Mouse (Mus musculus): ENCODE results near the gene BC030867. TPM values are rescaled to one million over a fixed set of nuclear protein-coding genes. Genes with fewer than 3 reads are reported as not detected.

BC030867 gene
- polyA plus RNA-seq (2015; fragmentation: Nextera tagmentation; extraction: Ambion mirVana): 19.9 and 20.4 TPM in 2 replicates

DNA sequence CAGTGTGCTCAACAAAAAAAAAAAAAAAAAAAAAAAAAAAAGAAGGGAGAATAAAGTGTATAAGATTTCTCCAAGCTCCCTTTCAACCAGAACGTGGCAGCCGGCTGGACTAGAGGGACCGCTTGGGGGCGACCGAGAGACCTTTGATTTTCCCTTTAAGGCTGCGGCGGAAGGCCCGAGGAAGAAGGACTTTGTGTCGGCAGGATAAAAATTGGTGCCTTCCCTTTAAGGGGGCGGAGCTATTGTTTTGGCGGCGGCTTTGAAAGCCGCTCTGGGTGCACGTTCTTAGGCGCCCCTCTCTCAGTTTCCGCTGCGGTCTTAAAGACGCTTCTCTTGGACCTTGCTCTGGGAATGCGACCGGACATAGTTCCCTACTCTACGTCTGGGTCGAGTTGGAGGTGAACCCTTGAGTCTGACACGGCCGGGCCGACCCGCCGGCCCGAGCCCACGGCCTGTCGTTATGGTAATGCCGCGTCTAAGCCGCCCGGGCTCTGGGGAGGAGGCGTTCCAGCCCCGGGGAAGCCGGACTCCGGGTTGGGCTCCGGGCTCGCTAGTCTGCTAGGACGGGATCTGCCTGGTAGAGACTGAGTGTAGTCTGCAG is at the start of gene BC030867:
Gene BC030867 (plus strand): TSS at position 253 of the 601 bp plus-strand sequence.
- peak within 1 kb of the TSS; percentile 86 for H3K4me2 ChIP-seq
- peaks cover 30% of the 10 kb centered on the region for H3K4me1 ChIP-seq
- H3K9ac ChIP-seq: peak within 1 kb of the TSS; percentile 70
- peaks cover 8% of the 10 kb centered on the region for H3K36me3 ChIP-seq
- H3K4me3 ChIP-seq: peak within 1 kb of the TSS; percentile 67
- WGBS: under 1% methylated on average over 41 of the region's 41 CpGs
- H3K27me3 ChIP-seq: no peaks in the 10 kb centered on the region
- H3K27ac ChIP-seq: peak within 1 kb of the TSS; percentile 55
- no peaks in the 10 kb centered on the region for H3K9me3 ChIP-seq
- peak; percentile 60 for ATAC-seq (ENCODE audit: borderline replicate concordance, extremely low read depth, low FRiP score, low TSS enrichment)

DNA sequence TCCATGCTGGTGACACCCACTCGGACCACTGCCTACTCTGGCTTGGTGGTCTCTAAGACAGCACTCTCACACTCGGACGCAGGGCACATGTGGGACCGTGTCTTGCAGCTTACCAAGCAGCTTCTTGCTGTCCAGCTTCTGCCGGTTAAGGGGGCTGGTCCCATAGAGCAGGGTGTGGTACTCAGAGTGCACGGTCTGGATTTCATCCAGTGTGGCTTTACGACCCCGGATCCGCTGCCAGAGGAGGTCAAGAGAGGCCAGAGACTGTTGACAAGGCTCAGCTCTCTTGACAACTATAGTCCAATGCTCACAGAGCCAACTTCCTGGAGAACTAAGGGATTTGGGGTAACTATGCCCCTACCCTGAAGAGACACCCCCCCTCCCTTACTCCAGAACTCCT is 48.8 kb upstream of the BC030867 start:
- no peak overlapping the region for H3K4me3 ChIP-seq
- ATAC-seq (ENCODE audit: borderline replicate concordance, extremely low read depth, low FRiP score, low TSS enrichment): no peak
- no peaks in the 10 kb centered on the region for H3K9me3 ChIP-seq
- no peak overlapping the region for H3K9ac ChIP-seq
- WGBS: 52% methylated on average over 9 of the region's 9 CpGs
- H3K27ac ChIP-seq: no peak overlapping the region
- H3K36me3 ChIP-seq: peaks cover 94% of the 10 kb centered on the region
- H3K27me3 ChIP-seq: no peaks in the 10 kb centered on the region
- no peak overlapping the region for H3K4me2 ChIP-seq
- peaks cover 8% of the 10 kb centered on the region; the same call in 1 of the 2 replicates for H3K4me1 ChIP-seq

DNA sequence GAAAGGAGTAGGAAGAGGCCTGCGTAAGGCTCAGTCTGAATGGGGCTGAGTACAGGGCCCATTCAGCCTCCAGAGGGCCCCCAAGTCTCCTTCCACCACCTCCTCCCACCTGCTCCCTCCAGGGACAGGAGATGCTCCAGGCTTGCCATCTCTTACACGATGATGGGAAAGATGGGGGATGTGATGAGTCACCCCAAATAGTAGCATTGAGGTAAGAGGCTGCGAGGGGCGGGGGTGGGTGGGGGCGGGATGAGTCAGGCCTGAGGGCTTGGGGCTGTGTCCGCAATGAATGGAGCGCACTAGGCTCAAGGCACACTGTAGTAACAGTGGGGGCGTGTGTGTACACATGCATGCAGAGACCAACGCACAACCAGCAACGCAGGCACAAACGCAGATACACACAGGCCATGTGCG is 47.3 kb upstream of the BC030867 start:
- Histone ChIP-seq H3K4me3 (no peak overlapping the region), H3K36me3 (peaks cover 89% of the 10 kb centered on the region), H3K27ac (no peak overlapping the region), H3K4me2 (no peak overlapping the region), H3K4me1 (peaks cover 1% of the 10 kb centered on the region; the same call in 1 of the 2 replicates), H3K9me3 (no peaks in the 10 kb centered on the region), H3K9ac (no peak overlapping the region), H3K27me3 (no peaks in the 10 kb centered on the region)
- ATAC-seq (ENCODE audit: borderline replicate concordance, extremely low read depth, low FRiP score, low TSS enrichment): no peak
- 80% methylated on average over 12 of the region's 12 CpGs for WGBS

DNA sequence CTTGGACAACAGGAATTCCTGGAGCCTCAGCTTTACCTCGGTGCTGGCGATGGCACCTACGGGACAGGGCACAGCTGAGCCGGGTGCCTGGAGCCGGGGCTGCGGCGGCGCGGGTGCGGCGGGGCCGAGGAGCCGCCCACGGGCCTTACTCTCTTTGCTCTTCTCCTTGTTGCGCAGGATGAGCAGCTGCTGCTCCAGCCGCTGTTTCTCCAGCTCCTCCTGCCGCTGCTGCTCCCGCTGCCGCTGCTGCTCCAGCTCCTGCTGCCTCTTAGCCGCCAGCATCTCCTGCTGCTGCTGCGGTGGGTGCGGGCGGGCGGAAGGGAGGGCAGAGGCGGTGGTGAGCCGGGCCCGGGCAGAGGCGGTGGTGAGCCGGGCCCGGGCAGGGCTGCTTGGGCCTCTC is 42.2 kb upstream of the BC030867 start:
- Histone ChIP-seq H3K27me3 (no peaks in the 10 kb centered on the region), H3K36me3 (peaks cover 43% of the 10 kb centered on the region), H3K4me2 (no peak overlapping the region), H3K9ac (no peak overlapping the region), H3K4me1 (peaks cover 48% of the 10 kb centered on the region), H3K27ac (no peak overlapping the region), H3K4me3 (no peak overlapping the region), H3K9me3 (no peaks in the 10 kb centered on the region)
- 64% methylated on average over 26 of the region's 30 CpGs for WGBS
- ATAC-seq (ENCODE audit: borderline replicate concordance, extremely low read depth, low FRiP score, low TSS enrichment): no peak

DNA sequence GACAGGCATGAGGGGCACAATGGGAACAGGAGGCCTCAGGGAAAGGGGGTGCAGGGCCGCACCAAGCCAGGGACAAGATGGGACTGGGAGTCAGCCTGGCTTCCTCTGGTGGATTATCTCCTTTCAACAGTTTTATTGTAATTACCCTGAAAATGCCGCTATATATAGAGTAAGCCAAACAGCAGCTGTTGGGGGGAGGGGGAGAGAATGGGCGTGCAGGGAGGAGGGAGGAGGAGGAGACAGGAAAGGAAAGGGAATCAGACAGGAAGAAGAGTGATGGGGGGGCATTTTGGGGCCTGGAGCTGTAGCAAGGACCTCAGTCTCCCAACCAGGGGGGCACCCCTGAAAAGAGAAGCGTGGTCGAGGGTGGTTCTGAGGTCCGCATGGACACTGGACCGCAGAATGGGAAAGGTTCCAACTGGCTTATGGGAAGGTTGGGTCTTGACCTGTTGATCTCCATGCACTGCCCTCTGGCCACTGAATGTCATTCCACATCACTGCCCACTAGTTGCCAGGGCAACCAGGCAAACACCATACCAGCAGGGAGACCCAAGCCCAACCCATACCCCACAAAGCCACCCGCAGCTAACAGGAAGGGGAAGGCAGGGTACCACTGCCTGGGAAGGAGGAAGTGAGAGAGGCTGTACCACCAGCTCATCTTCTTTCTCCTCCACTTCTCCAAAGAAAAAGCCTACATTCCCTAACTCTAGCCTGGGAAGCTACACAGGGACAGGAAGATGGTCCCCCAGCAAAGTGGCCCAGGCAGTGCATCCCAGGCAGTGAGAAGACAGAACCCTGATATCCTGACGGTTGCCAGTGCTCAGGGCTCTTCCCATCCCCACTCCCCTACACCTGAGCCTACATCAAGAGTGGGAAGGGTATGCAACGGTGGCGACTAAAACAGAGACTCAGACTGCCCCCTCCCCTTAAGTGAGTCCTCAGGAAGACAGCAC is 40.6 kb upstream of the BC030867 start:
- peak overlapping the region; percentile 34 for H3K4me2 ChIP-seq
- 40% methylated on average over 11 of the region's 11 CpGs for WGBS
- H3K4me1 ChIP-seq: peaks cover 61% of the 10 kb centered on the region
- H3K27me3 ChIP-seq: no peaks in the 10 kb centered on the region
- H3K27ac ChIP-seq: peak overlapping the region; percentile 77
- H3K36me3 ChIP-seq: peaks cover 27% of the 10 kb centered on the region
- no peaks in the 10 kb centered on the region for H3K9me3 ChIP-seq
- 0 out of 2 replicates have a peak, but pooled peaks have one; percentile 8 for ATAC-seq (ENCODE audit: borderline replicate concordance, extremely low read depth, low FRiP score, low TSS enrichment)
- H3K4me3 ChIP-seq: no peak overlapping the region
- peak overlapping the region; percentile 27 for H3K9ac ChIP-seq

DNA sequence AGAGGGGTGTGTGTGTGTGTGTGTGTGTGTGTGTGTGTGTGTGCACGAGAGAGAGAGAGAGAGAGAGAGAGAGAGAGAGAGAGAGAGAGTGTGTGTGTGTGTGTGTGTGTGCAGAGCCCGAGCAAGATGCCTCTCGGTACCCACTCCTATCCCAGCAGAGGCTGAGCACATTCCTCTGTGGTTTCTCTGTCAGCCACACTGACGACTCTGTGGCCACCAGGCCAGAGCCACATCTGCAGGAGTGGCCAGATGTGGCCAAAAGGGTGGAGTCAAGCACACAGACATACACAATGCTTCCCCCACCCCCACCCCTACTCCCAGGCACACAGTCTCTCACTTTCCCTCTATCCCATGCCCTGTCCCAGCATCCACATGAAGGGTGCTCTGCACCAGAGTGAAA is 39.8 kb upstream of the BC030867 start:
- Histone ChIP-seq H3K9ac (no peak overlapping the region), H3K36me3 (peaks cover 21% of the 10 kb centered on the region), H3K4me2 (no peak overlapping the region), H3K9me3 (no peaks in the 10 kb centered on the region), H3K27me3 (no peaks in the 10 kb centered on the region), H3K27ac (peak overlapping the region; percentile 77; the same call in 1 of the 2 replicates), H3K4me3 (no peak overlapping the region), H3K4me1 (peaks cover 67% of the 10 kb centered on the region)
- no CpG with 5 or more reads among the region's 4 CpGs for WGBS
- ATAC-seq (ENCODE audit: borderline replicate concordance, extremely low read depth, low FRiP score, low TSS enrichment): no peak

DNA sequence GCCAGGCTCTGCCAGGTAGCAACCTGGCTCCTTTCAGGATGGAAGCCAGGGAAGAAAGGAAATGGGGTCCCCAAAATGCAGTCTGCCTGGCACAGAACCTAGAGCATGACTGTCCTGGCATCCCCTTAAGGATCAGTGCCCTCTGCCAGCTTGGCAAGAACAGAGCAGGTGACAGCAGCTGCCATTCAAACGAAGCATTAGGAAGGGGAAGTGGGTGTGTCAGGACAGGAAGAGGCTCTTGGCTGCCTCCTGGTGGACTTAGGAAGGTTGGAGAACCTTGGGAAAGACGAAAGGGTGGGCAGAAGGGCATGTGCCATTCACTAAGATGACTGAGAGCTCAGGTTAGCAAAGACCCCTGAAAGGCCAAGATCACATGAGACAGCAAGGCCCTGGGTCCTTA is 38.9 kb upstream of the BC030867 start:
- H3K4me1 ChIP-seq: peaks cover 76% of the 10 kb centered on the region
- no peak overlapping the region for H3K27ac ChIP-seq
- H3K36me3 ChIP-seq: peaks cover 13% of the 10 kb centered on the region; the same call in 1 of the 2 replicates
- no peak overlapping the region for H3K9ac ChIP-seq
- no peak for ATAC-seq (ENCODE audit: borderline replicate concordance, extremely low read depth, low FRiP score, low TSS enrichment)
- H3K4me3 ChIP-seq: no peak overlapping the region
- no peaks in the 10 kb centered on the region for H3K27me3 ChIP-seq
- 42% methylated on average over 2 of the region's 2 CpGs for WGBS
- no peaks in the 10 kb centered on the region for H3K9me3 ChIP-seq
- H3K4me2 ChIP-seq: no peak overlapping the region

DNA sequence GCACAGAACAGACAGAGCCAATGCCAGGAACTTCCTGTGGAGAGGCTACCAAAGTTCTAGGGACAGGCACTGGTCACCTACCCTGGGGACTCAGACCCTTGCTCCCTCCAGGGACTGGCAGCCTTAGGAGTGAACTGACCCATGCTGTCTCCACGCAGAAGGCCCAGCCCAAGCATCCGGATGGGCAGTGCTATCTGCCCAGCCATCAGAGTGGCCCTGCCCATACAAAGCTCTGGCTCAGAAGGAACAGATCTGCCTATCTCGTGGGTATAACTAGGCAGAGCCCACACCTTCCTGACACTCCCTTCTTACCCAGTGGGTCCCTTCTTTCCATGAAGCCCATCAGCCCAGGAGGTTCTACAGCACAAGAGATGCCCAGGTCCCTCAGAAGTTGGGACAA is 38.5 kb upstream of the BC030867 start:
- H3K27ac ChIP-seq: no peak overlapping the region
- H3K9me3 ChIP-seq: no peaks in the 10 kb centered on the region
- H3K4me2 ChIP-seq: no peak overlapping the region
- no peak overlapping the region for H3K9ac ChIP-seq
- no peaks in the 10 kb centered on the region for H3K27me3 ChIP-seq
- WGBS: 62% methylated on average over 3 of the region's 3 CpGs
- H3K4me1 ChIP-seq: peaks cover 81% of the 10 kb centered on the region
- H3K36me3 ChIP-seq: peaks cover 10% of the 10 kb centered on the region; the same call in 1 of the 2 replicates
- H3K4me3 ChIP-seq: no peak overlapping the region
- ATAC-seq (ENCODE audit: borderline replicate concordance, extremely low read depth, low FRiP score, low TSS enrichment): no peak

DNA sequence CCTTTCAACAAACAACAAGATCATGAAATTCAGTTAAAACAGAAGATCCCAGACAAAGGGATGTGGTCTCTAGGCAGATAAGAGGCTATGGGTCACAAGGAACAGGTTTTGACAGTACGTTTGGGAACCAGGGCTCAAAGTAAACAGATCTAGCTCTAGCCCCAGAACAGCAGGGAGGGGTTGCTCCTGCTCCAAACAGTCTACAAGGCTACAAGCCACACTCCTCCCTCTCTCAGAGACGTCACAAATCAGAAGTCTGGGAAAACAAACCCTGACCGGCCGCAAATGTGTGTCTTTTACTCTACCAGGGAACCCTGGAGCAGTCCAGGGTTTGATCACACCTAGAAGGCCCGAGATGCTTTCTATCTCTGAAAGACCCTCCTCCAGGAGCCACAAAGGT is 37.7 kb upstream of the BC030867 start:
- H3K4me1 ChIP-seq: peaks cover 89% of the 10 kb centered on the region
- H3K27me3 ChIP-seq: no peaks in the 10 kb centered on the region
- no peak overlapping the region for H3K9ac ChIP-seq
- H3K4me3 ChIP-seq: no peak overlapping the region
- no peak overlapping the region for H3K4me2 ChIP-seq
- H3K27ac ChIP-seq: no peak overlapping the region
- 26% methylated on average over 5 of the region's 5 CpGs for WGBS
- H3K36me3 ChIP-seq: peaks cover 6% of the 10 kb centered on the region; the same call in 1 of the 2 replicates
- ATAC-seq (ENCODE audit: borderline replicate concordance, extremely low read depth, low FRiP score, low TSS enrichment): no peak
- no peaks in the 10 kb centered on the region for H3K9me3 ChIP-seq

DNA sequence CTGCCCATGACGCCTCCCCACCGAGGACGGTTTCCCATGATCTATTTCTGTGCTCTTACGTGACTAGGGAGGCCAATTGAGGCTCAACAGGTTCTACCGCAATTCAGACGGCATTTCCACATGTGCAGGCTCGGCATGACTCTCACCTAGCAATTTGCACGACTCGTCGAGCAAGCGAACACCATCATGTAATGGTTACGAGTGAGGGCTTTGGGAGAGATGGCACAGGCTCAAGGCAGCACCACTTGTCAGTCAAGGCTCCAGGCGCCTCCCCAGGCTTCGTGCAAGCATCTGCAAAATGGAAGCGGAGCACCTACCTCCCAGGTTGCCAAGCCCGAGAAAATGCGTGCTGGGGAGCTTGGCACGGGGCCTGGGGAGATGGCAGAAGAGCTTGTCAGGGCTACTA is 36.7 kb upstream of the BC030867 start:
- Histone ChIP-seq H3K27ac (no peak overlapping the region), H3K9me3 (no peaks in the 10 kb centered on the region), H3K4me3 (no peak overlapping the region), H3K36me3 (no peaks in the 10 kb centered on the region), H3K27me3 (no peaks in the 10 kb centered on the region), H3K4me2 (no peak overlapping the region), H3K4me1 (peaks cover 91% of the 10 kb centered on the region), H3K9ac (no peak overlapping the region)
- 36% methylated on average over 18 of the region's 18 CpGs for WGBS
- ATAC-seq (ENCODE audit: borderline replicate concordance, extremely low read depth, low FRiP score, low TSS enrichment): no peak

DNA sequence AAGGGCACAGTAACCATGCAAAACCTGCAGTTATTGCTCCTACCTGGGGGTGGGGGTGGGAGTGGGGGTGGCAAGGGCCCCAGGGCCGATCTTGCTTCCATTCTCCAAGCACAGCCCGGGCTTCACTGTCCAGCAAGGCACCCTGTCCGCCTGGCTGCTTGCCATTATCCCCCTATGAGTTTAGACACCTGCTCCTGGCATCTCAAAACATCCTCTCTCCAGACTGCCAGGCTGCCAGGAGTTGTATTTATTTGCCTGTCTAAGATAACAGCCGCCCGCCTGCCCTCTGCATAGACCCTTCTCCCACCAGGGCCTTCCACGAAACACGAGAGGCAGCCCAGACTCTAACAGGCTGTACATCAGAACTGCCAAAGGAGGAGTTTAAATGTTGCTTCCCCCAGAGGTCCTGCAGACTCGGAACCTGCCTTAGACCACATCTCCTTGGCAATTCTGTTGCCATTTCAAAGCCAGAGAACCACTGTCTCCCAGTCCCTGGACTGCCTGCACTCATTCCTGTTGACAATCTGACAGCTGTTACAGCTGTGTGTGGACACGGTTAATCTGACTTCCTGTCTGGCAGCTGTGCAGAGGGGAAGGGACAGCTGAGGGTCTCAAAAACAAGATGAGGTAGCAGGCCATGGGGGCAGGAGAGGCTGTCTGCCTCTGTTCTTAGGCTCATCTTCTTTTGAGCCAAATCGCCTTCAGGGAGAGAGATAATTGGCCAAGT is 34.1 kb upstream of the BC030867 start:
- H3K4me3 ChIP-seq: no peak overlapping the region
- no peaks in the 10 kb centered on the region for H3K36me3 ChIP-seq
- no peak for ATAC-seq (ENCODE audit: borderline replicate concordance, extremely low read depth, low FRiP score, low TSS enrichment)
- H3K9me3 ChIP-seq: no peaks in the 10 kb centered on the region
- peaks cover 88% of the 10 kb centered on the region for H3K4me1 ChIP-seq
- 25% methylated on average over 10 of the region's 10 CpGs for WGBS
- no peak overlapping the region for H3K9ac ChIP-seq
- peak overlapping the region; percentile 93 for H3K27ac ChIP-seq
- H3K27me3 ChIP-seq: no peaks in the 10 kb centered on the region
- H3K4me2 ChIP-seq: peak overlapping the region; percentile 89
